Mouse (Mus musculus): ENCODE results near the gene Eaf1.

Eaf1 gene

DNA sequence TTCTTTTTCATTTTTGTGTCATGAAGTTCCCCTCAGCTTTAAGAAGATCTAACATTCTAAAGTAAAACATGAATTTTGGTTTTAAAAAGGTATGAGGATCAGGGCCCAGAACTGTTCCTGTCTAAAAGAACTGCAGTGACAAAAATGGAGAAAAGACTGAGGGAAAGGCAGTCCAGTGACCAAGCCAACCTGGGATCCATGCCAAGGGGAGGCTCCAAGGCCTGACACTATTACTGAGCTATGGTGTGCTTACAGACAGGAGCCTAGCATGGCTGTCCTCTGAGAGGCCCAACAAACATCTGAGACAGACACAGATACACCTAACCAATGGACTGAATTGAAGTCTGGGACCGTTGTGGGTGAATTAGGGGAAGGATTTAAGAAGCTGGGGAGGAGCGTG lies 15.7 kb downstream of the Eaf1 start:
- DNase-seq (ENCODE audit: low spot score in 2 of 2), result no peak

DNA sequence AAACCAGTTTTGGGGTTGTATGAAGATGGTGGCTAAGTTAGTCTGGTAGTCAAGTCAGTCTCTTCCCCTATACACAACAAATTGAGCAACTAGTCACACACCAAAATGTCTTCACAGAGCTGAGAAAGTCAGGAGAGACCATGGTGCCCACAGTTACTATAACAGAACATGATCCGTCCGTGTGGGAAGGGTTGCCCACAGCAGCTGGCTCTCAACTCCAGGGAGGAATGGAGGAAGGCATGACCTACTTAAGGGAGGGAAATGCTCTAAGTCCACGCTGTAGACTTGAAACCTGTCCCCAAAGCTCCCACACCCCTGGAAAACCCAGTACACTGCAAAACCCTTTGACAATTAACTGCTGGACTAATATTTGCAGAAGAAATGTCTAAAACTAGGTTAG lies 16.1 kb downstream of the Eaf1 start:
- no peak for DNase-seq (ENCODE audit: low spot score in 2 of 2)

DNA sequence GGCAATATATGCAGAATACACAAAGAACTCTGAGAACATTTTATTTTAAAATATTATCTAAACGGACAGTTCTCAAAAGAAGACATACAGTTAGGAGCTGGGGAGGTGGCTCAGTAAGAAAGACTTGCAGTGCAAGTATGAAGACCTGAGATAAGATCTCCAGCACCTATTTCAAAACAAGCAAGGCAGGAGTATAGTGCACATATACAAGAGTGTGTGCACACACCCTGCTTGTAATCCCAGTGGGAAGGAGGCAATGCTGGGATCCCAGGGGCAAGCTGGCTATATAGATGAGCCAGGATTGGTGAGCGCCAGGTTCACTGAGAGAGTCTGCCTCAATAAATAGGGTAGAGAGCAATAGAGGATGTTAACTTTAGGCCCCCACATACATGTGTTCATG lies 21.7 kb downstream of the Eaf1 start:
- no peak for DNase-seq (ENCODE audit: low spot score in 2 of 2)

- no peak for DNase-seq (ENCODE audit: low spot score in 2 of 2)
These were observed 25.0 kb downstream of the Eaf1 start for GRCm38 (mm10) chr14:31519165-31519564.

- DNase-seq (ENCODE audit: low spot score in 2 of 2), result no peak
These were observed 27.1 kb downstream of the Eaf1 start for GRCm38 (mm10) chr14:31521318-31521717.

DNA sequence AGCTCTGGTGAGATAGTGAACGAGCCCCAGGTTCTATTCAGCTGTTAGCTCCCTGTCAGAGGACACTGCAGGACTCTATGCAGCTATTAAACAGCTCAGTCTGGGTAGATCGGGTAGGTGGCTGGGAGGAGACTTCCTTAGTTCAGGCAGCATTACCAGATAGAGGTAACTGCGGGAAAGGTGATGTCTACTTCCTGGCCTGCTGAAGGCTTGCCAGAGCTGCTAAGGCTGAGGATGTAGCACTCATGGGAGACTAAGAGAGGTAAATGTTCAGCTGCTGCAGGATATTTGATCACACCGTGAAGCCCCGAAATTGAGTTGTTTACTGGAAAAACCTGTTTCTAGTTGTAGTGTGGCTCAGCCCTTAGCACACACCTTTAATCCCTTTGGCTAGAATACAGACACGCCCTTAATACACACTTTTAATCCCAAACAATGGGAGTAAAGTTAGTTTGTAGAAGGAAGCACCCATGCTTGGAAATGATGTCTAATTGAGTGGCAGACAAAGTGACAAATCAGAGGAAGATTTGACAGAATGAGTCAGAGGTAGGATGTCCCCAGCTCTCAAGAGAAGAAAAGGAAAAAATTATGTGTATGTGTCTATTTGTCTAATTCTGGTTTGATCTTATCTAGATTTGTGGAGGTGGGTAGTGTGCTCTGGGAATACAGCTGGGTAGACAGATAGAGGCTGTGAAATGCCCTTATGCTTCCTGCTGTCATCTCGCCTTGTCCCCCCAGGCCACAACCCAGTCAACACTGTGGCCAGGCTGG lies 31.0 kb downstream of the Eaf1 start:
- DNase-seq (ENCODE audit: low spot score in 2 of 2), result no peak

- DNase-seq (ENCODE audit: low spot score in 2 of 2), result no peak
These were observed 36.6 kb downstream of the Eaf1 start for GRCm38 (mm10) chr14:31530847-31531246.

DNA sequence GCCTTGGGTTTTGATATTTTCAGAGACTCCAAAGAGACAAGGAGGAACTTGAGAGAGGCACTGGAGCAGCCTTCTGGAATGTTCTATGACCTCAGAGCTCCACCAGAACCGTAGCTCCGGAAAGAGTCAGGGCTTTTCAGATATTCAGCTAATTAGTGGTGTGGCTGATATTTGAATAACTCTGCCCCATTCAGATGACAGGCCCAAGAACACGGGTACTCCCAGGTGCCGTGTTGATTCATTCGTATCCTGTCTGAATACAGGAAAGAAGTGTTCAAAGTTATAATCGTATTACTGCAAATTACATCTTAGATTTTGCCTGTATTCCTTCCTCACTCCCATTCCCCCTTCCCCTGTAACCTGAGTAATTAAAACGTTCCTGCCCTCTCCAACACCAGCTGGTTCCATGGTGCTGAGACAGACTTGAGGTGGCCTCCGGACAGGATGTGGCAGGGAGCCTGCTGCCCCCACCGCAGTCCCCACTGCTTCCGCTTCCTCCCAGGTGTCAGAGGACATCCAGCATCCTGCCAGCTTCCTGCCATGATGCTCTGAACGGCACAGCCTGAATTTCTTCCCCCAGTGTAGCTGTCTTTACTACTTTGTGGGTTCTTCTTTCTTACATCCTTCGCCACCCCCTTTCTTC lies 37.4 kb downstream of the Eaf1 start:
- no peak for DNase-seq (ENCODE audit: low spot score in 2 of 2)

- DNase-seq (ENCODE audit: low spot score in 2 of 2), result no peak
These were observed 38.5 kb downstream of the Eaf1 start for GRCm38 (mm10) chr14:31532656-31533055.

DNA sequence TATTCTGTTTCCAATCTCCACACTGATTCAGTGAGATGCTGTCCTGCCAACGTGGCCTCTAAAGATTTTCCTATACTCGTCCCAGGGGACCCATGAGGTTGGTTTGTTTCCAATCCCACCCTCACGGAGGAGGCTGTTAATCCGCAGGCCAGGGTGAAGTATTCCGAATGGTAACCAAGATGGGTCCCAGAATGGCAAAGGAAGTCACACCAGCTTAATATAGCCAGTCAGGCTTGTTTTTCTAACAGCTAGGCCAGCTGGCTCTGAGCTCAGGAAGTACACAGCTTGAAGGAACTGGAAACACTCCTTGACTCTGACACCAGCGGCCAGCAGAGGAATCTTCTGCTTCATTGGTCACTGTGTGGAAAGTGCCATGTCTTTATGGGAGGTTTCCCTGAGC lies 43.1 kb downstream of the Eaf1 start:
- DNase-seq (ENCODE audit: low spot score in 2 of 2), result no peak

- no peak for DNase-seq (ENCODE audit: low spot score in 2 of 2)
These were observed 49.8 kb downstream of the Eaf1 start for GRCm38 (mm10) chr14:31543885-31544442.

DNA sequence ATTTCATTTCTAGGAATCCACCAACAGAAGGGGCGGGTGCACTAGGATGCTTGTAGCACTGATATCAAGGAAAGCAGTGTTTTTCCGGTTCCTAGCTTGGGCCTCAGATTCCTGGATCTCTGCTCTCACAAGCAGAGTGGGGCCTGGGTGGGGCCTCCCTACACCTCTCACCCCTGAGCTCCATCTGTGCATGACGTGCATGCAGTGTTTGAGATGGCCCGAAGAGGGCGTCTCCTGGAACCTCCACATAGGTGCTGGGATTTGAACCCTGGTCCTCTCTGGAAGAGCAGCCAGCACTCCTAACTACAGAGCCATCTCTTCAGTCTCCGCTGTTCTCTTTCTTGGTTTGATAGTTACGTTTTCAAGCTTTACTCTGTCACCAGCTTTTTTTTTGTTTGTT lies 60.8 kb downstream of the Eaf1 start:
- DNase-seq (ENCODE audit: low spot score in 2 of 2), result no peak

DNA sequence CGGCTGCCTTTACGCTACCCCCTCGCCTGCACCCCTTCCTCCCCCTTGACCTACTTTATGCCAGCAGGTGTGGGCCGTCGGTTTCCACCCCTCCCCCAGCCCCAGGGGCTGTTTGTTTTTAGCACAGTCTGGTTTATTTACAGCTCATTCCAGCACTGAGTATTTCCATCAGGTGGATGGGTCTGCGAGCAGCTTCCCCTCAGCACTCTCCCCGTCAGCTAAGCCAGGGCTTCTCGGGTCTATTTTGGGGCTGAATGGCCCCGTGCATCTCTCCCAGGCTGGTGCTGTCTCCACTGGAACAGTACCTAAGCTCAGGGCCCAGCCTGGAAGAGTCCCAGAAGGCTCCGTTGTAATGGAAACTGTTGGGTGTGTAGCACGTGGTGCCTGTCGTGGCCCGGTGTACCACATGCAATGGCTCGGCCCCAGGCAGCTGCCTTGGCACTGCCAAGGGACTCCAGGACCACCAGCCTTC lies 61.8 kb downstream of the Eaf1 start:
- DNase-seq (ENCODE audit: low spot score in 2 of 2), result no peak

GRCm38 (mm10) chr14:31556526-31557260 lies 62.5 kb downstream of the Eaf1 start:
- no peak for DNase-seq (ENCODE audit: low spot score in 2 of 2)

DNA sequence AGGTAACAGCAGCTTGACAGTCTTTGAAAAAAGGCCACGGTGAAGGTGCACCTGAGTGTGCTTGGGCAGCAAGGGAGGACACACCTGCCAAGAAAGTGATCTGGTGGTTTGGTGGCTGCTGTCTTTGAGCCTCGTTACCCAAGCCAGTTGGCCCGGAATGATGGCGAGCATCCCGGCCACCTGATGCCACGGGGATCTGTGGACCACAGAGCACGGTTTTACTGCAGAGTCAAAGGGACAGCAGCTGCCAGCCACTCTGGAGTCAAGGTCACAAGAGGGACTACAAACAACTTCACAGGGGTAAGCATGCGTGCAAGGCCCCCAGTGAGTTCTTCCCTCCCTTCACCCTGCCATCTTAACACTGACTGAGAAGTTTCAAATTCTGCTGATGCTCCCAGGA lies 63.1 kb downstream of the Eaf1 start:
- DNase-seq (ENCODE audit: low spot score in 2 of 2), result no peak

GRCm38 (mm10) chr14:31557784-31558183 lies 63.6 kb downstream of the Eaf1 start:
- no peak for DNase-seq (ENCODE audit: low spot score in 2 of 2)

- no peak for DNase-seq (ENCODE audit: low spot score in 2 of 2)
These were observed 65.0 kb downstream of the Eaf1 start for GRCm38 (mm10) chr14:31559216-31559615.

All from urinary bladder, postnatal 4 days (tissue).